Mouse (Mus musculus) lung, postnatal 0 days (tissue): ENCODE results near the gene Snph. TPM values are rescaled to one million over a fixed set of nuclear protein-coding genes. Genes with fewer than 3 reads are reported as not detected.

Experiments
- ATAC-seq: fragments of 200-750 bp; cut with Nextera tagmentation; 2 replicates; pipeline ENCODE4 v1.8.0; 2017; ENCODE audit warnings: moderate library complexity
- DNase-seq: peaks from one replicate; pipeline ENCODE4 v3.0.0-alpha.2; 2016; ENCODE audit warnings: low spot score
- H3K27ac ChIP-seq: fragments of 300-500 bp; sonication (generic); 2 replicates; pipeline ENCODE4 v1.5.1; 2014; ENCODE audit warnings: antibody characterized with exemption, mild to moderate bottlenecking, low read length, mixed read lengths
- H3K27me3 ChIP-seq: fragments of 300-500 bp; sonication (generic); replicated peaks from 2 replicates; pipeline ENCODE4 v1.6.1; 2014; ENCODE audit warnings: low read length, mixed read lengths; ENCODE audit not compliant: insufficient read depth
- H3K36me3 ChIP-seq: fragments of 300-500 bp; sonication (generic); 2 replicates; pipeline ENCODE4 v1.6.1; 2014; ENCODE audit warnings: low read length, mixed read lengths; ENCODE audit not compliant: insufficient read depth
- H3K4me1 ChIP-seq: fragments of 300-500 bp; sonication (generic); 2 replicates; pipeline ENCODE4 v1.6.1; 2014; ENCODE audit warnings: antibody characterized with exemption, low read depth, low read length, mixed read lengths; ENCODE audit not compliant: insufficient read depth
- H3K4me2 ChIP-seq: fragments of 300-500 bp; sonication (generic); replicated peaks from 2 replicates; pipeline ENCODE4 v1.6.1; 2014; ENCODE audit warnings: low read depth, mild to moderate bottlenecking, low read length, moderate library complexity, mixed read lengths
- H3K4me3 ChIP-seq: fragments of 300-500 bp; sonication (generic); 2 replicates; pipeline ENCODE4 v1.5.1; 2014; ENCODE audit warnings: low read depth, low read length
- H3K9ac ChIP-seq: fragments of 300-500 bp; sonication (generic); replicated peaks from 2 replicates; pipeline ENCODE4 v1.6.1; 2014; ENCODE audit warnings: low read depth, mild to moderate bottlenecking
- H3K9me3 ChIP-seq: fragments of 300-500 bp; sonication (generic); 2 replicates; pipeline ENCODE4 v1.6.1; 2016; ENCODE audit warnings: low read length, mixed read lengths
- CTCF ChIP-seq: IDR thresholded peaks from 2 replicates; pipeline ENCODE4 v1.5.1; 2016; ENCODE audit warnings: antibody characterized with exemption, mild to moderate bottlenecking
- EP300 ChIP-seq: IDR thresholded peaks from 2 replicates; pipeline ENCODE4 v1.6.1; 2016; ENCODE audit warnings: antibody characterized with exemption, mild to moderate bottlenecking, control low read depth
- WGBS: fragments of 180-500 bp; shearing (Covaris S2); extraction: QIAGEN DNeasy Blood & Tissue Kit; methylation state at CpG from one replicate; pipeline ENCODE4 v1.1.7; 2014; 5-methylcytosine and 5-hydroxymethylcytosine counted together
- polyA plus RNA-seq: library from polyadenylated mRNA; unstranded; fragments of >200 nt; fragmentation: Nextera tagmentation; extraction: Ambion mirVana; gene quantifications from 2 replicates; pipeline ENCODE4 v1.2.1, GENCODE M21; 2015

Gene Snph
- polyA plus RNA-seq, 1 experiment from 2014 or later = 0.17 TPM

DNA sequence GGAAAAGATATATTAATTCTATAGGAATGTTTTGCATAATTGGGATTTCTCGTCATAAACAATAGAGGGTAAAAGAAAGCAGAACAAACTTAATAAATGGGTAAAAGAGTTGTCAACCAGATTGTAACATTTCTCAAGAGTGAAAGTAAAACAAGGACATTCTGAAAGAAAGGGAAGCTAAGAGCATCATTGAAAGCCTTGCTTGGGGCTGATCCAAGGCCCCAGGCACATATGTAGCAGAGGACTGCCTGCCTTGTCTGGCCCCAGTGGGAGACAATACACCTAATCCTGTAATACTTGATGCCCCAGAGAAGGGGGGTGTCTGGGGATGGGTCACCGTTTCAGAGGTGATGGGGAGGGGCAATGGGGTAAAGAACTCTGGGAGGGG is 3.6 kb upstream of the Snph start:
- WGBS = 73% methylated on average over 2 of the region's 2 CpGs
- no peak for ATAC-seq
- Histone ChIP-seq H3K36me3 (no peaks in the 10 kb centered on the region), H3K27me3 (peaks cover 21% of the 10 kb centered on the region; the same call in 1 of the 2 replicates), H3K4me2 (no peak overlapping the region), H3K4me3 (no peak overlapping the region), H3K9me3 (no peaks in the 10 kb centered on the region), H3K9ac (no peak overlapping the region), H3K27ac (no peak overlapping the region), H3K4me1 (no peaks in the 10 kb centered on the region)
- DNase-seq = no peak
- TF ChIP-seq EP300 (no peak), CTCF (no peak)

DNA sequence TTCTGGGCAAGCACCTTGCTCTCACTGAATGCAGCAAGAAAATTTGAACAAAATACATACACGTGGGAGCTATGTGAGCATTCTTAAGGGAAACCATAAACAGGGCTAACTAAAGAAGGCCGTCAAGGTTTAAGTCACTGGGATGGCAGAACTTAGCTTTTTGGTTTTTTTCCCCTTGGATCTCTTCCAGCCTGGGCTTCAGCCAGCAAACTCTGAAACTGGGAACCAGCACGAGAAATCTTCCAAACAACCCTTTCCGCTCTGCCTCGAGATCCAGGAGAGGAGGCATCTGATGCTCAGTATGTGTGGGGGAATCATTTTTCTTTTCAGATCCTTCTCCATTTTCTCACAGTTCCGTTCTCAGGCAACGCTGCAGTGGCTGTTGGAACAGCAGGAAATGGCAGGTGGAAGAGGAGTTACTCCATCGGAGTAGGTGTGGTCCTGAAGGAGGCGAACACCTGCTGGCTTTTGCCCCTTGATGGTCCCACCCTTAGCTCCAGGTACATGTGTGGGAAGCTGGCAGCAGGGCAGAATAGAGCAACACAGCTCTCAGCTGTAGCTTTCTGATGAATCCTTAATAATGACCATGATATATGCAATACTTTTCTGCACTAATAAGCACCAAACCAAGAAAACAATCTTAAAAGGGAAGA is 3.1 kb upstream of the Snph start:
- no peak overlapping the region for H3K27ac ChIP-seq
- H3K9me3 ChIP-seq = no peaks in the 10 kb centered on the region
- H3K4me2 ChIP-seq = no peak overlapping the region
- 42% methylated on average over 9 of the region's 9 CpGs for WGBS
- DNase-seq = no peak
- no peak for TF ChIP-seq EP300
- no peak for TF ChIP-seq CTCF
- ATAC-seq = no peak
- no peaks in the 10 kb centered on the region for H3K36me3 ChIP-seq
- H3K27me3 ChIP-seq = peaks cover 21% of the 10 kb centered on the region; the same call in 1 of the 2 replicates
- no peaks in the 10 kb centered on the region for H3K4me1 ChIP-seq
- H3K9ac ChIP-seq = no peak overlapping the region
- H3K4me3 ChIP-seq = no peak overlapping the region

DNA sequence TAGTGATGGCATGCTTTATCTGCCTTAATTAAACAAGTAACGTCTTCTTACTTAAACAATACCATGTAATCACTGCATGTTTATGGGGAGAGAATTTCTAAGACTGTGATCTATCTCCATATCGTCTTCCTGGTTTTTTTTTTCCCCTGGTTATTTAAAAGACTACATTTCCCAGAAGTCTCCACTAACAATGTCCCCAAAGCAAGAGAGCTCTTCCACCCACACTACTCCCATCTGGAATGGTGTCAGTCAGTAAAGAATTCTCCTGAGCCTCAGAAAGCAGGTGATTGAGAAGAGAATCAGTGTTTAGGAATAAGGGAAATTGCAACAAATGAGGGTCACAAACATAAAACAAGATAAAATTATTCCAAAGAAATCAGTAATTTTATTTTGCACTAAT is 2.5 kb upstream of the Snph start:
- ATAC-seq (no peak), DNase-seq (no peak)
- H3K4me3 ChIP-seq = no peak overlapping the region
- H3K27ac ChIP-seq = no peak overlapping the region
- no peaks in the 10 kb centered on the region for H3K4me1 ChIP-seq
- no peaks in the 10 kb centered on the region for H3K9me3 ChIP-seq
- no peaks in the 10 kb centered on the region for H3K36me3 ChIP-seq
- H3K9ac ChIP-seq = no peak overlapping the region
- no peak overlapping the region for H3K4me2 ChIP-seq
- TF ChIP-seq EP300 = no peak
- WGBS = 23% methylated on average over 2 of the region's 2 CpGs
- H3K27me3 ChIP-seq = peaks cover 21% of the 10 kb centered on the region; the same call in 1 of the 2 replicates

DNA sequence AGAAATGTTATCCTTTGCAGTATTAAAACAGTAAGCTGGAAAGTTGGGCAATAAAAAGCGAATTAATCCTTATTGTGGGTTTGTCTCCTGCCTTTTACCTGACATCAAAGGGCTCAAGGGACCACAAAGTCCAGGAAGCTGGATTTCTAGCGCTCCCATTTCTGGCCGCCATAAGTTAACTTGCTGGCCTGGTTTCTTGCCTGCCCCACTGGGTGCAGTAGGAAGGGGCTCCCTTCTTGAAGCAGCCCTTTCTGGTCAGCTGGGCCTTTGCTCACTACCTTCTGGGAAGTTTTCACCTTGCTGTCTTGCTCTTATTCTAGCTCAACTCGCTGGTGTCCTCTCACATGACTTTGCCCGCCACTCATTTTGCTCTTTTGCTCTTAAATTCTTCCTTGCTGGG is 589 bp upstream of the Snph start:
- Histone ChIP-seq H3K9me3 (no peaks in the 10 kb centered on the region), H3K9ac (no peak overlapping the region), H3K4me3 (no peak overlapping the region), H3K36me3 (no peaks in the 10 kb centered on the region), H3K27ac (no peak overlapping the region), H3K4me2 (no peak overlapping the region), H3K27me3 (peaks cover 21% of the 10 kb centered on the region; the same call in 1 of the 2 replicates), H3K4me1 (no peaks in the 10 kb centered on the region)
- DNase-seq (no peak), ATAC-seq (no peak)
- TF ChIP-seq EP300 (no peak), CTCF (no peak)
- WGBS = 55% methylated on average over 5 of the region's 5 CpGs

DNA sequence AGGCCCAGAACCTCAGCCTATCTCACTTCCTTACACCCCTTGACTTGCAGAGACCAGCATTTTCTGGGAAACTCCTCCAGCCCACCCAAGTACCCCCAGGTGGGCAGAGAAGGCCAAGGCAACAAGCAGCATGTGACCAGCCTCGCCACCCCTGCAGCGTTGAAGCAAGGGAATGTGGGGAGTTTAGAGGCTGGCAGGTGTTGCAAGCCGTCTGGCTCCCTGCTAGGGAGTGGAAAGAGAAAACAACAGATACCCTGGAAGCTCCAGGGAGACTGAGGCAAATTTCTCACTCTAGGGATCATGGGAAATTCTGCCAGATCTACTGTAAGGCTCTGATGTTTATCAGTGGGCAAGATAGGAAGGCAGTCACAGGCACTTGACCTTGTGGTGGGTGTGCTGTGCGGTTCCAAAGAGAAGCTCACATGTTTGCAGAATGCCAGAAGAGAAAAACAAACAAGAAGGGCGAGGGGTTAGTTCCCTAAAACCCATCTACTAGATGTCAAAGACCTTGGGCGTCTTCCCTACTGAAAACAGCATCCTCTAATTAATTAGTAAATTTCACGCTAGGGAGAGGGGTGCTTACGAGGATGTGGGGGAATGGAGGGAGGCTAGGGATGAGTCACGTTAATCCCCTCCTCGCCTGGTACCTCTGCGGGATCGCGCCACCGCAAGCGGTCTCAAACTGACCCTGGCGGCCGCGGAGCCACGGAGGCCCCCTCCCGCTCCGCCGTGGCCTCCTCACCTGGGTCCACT is 811 bp downstream of the Snph start:
- H3K4me2 ChIP-seq = peak overlapping the region; percentile 94
- ATAC-seq = no peak
- no peaks in the 10 kb centered on the region for H3K36me3 ChIP-seq
- TF ChIP-seq EP300 (no peak), CTCF (no peak)
- no peaks in the 10 kb centered on the region for H3K4me1 ChIP-seq
- H3K9me3 ChIP-seq = no peaks in the 10 kb centered on the region
- 5% methylated on average over 22 of the region's 22 CpGs for WGBS
- no peak overlapping the region for H3K27ac ChIP-seq
- peak overlapping the region; percentile 53 for H3K4me3 ChIP-seq
- no peak for DNase-seq
- peaks cover 21% of the 10 kb centered on the region; the same call in 1 of the 2 replicates for H3K27me3 ChIP-seq
- H3K9ac ChIP-seq = no peak overlapping the region

DNA sequence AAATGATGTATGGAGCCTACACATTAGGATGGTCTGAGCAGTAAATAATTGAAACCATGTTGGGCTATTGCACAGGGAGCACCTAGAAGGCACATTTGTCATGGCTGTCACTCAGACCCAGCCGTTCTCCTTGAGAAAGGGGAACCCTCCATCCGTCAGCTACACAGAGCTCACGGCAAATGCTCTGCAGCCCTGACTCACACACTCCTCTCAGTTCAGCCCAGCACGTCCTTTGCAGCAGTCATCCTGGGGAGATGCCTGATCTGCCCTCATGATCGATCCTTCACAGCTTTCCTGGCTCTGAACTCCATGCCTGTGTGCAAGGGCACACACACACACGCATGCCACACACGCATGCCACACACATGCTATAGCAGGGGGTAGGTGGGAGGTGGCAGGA is 3.1 kb downstream of the Snph start:
- Histone ChIP-seq H3K4me1 (no peaks in the 10 kb centered on the region), H3K36me3 (no peaks in the 10 kb centered on the region), H3K4me3 (no peak overlapping the region), H3K27me3 (peaks cover 21% of the 10 kb centered on the region; the same call in 1 of the 2 replicates), H3K9me3 (no peaks in the 10 kb centered on the region), H3K27ac (no peak overlapping the region), H3K9ac (no peak overlapping the region), H3K4me2 (no peak overlapping the region)
- no peak for DNase-seq
- 67% methylated on average over 7 of the region's 7 CpGs for WGBS
- TF ChIP-seq CTCF (no peak), EP300 (no peak)
- no peak for ATAC-seq
